Mouse (Mus musculus) heart, embryonic 12.5 days (tissue): Measurements from ENCODE around the gene Sipa1l1. TPM values are rescaled to one million over a fixed set of nuclear protein-coding genes. Genes with fewer than 3 reads are reported as not detected.
"Not testable (repeated sequence)": the region's sequence is repeated elsewhere in the genome, so short reads cannot be mapped to it uniquely, and the experiment has no call there.

Experiments used
- ATAC-seq: fragments of 200-750 bp; cut with Nextera tagmentation; 2 replicates; pipeline ENCODE4 v1.8.0; 2017; ENCODE audit warnings: moderate TSS enrichment, moderate library complexity; ENCODE audit not compliant: insufficient number of reproducible peaks, low FRiP score
- H3K27ac ChIP-seq: fragments of 300-500 bp; sonication (generic); 2 replicates; pipeline ENCODE4 v1.5.1; 2016; ENCODE audit warnings: mild to moderate bottlenecking, moderate library complexity; ENCODE audit not compliant: poor library complexity, severe bottlenecking
- H3K27me3 ChIP-seq: fragments of 300-500 bp; sonication (generic); replicated peaks from 2 replicates; pipeline ENCODE4 v1.6.1; 2016; ENCODE audit warnings: mild to moderate bottlenecking, moderate library complexity
- H3K36me3 ChIP-seq: fragments of 300-500 bp; sonication (generic); 2 replicates; pipeline ENCODE4 v1.6.1; 2016; ENCODE audit warnings: mild to moderate bottlenecking, moderate library complexity
- H3K4me1 ChIP-seq: fragments of 300-500 bp; sonication (generic); replicated peaks from 2 replicates; pipeline ENCODE4 v1.6.1; 2016; ENCODE audit warnings: mild to moderate bottlenecking
- H3K4me2 ChIP-seq: fragments of 300-500 bp; sonication (generic); 2 replicates; pipeline ENCODE4 v1.6.1; 2016; ENCODE audit warnings: mild to moderate bottlenecking, moderate library complexity
- H3K4me3 ChIP-seq: fragments of 300-500 bp; sonication (generic); 2 replicates; pipeline ENCODE4 v1.5.1; 2016; ENCODE audit warnings: mild to moderate bottlenecking
- H3K9ac ChIP-seq: fragments of 300-500 bp; sonication (generic); 2 replicates; pipeline ENCODE4 v1.6.1; 2016; ENCODE audit warnings: mild to moderate bottlenecking, moderate library complexity
- H3K9me3 ChIP-seq: fragments of 300-500 bp; sonication (generic); replicated peaks from 2 replicates; pipeline ENCODE4 v1.6.1; 2016; ENCODE audit warnings: mild to moderate bottlenecking, moderate library complexity
- WGBS: fragments of 180-500 bp; shearing (Covaris S2); methylation state at CpG from one replicate; pipeline ENCODE4 v1.1.7; 2016; 5-methylcytosine and 5-hydroxymethylcytosine counted together
- polyA plus RNA-seq: library from polyadenylated mRNA; unstranded; fragments of >200 nt; fragmentation: Nextera tagmentation; extraction: Ambion mirVana; gene quantifications from 2 replicates; pipeline ENCODE4 v1.2.1, GENCODE M21; 2016

The Sipa1l1 gene
- polyA plus RNA-seq, 1 experiment from 2014 or later, result 35.5 TPM

DNA sequence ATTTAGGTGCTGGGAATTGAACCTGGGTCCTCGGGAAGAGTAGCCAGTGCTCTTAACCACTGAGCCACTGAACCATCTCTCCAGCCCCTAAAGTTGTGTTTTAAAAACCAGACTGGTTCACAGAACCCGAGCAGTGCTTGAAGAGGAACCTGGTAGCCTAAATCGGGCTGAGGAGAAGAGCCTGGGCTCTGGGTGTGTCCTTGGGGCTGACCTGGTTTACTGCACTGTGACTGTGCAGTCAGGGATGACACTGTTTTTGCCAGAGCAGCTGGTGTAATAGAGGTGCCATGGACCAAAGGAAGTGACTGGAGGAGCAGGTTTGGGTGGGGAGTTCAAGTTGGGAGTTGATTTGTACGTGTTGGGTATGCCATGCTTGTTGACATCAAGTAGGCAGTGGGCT, 10.5 kb downstream of the Sipa1l1 start:
- H3K4me2 ChIP-seq, result no peak overlapping the region
- peaks cover 11% of the 10 kb centered on the region for H3K4me1 ChIP-seq
- WGBS, result 89% methylated on average over 4 of the region's 4 CpGs
- no peak for ATAC-seq
- no peak overlapping the region for H3K4me3 ChIP-seq
- 0 out of 2 replicates have a peak, but pooled peaks cover 9% of the 10 kb centered on the region for H3K9me3 ChIP-seq
- no peak overlapping the region for H3K27ac ChIP-seq
- H3K36me3 ChIP-seq, result peaks cover 23% of the 10 kb centered on the region
- no peaks in the 10 kb centered on the region for H3K27me3 ChIP-seq
- H3K9ac ChIP-seq, result no peak overlapping the region

DNA sequence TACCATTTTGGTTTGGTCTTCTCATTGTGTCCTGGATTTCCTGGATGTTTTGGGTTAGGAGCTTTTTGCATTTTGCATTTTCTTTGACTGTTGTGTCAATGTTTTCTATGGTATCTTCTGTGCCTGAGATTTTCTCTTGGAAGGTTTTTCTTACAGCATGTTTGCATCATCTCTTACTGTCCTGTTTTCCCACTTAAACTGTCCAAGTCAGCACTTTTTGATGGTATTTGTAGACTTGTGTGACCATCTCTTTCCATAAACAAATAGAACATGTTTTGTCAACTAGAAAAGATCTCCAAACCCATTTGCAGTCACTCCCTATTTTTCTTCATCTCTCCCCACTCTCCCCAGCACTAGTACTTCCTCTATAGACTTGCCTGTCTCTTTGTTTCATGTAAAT, 17.0 kb downstream of the Sipa1l1 start:
- ATAC-seq, H3K9ac ChIP-seq, H3K27ac ChIP-seq, H3K4me3 ChIP-seq, H3K4me2 ChIP-seq, H3K27me3 ChIP-seq, H3K9me3 ChIP-seq: not testable (repeated sequence)
- H3K4me1 ChIP-seq, result peaks cover 49% of the 10 kb centered on the region
- H3K36me3 ChIP-seq, result peaks cover 13% of the 10 kb centered on the region

- WGBS, result 63% methylated on average over 3 of the region's 3 CpGs
- Histone ChIP-seq H3K4me3 (no peak overlapping the region), H3K9ac (no peak overlapping the region), H3K4me1 (peaks cover 54% of the 10 kb centered on the region), H3K27ac (no peak overlapping the region; the same call in 1 of the 2 replicates), H3K9me3 (0 out of 2 replicates have a peak, but pooled peaks cover 6% of the 10 kb centered on the region), H3K4me2 (no peak overlapping the region), H3K27me3 (no peaks in the 10 kb centered on the region), H3K36me3 (peaks cover 8% of the 10 kb centered on the region)
- no peak for ATAC-seq
Measured at GRCm38 (mm10) chr12:82186740-82187139, 17.6 kb downstream of the Sipa1l1 start.

GRCm38 (mm10) chr12:82187178-82187839, 18.2 kb downstream of the Sipa1l1 start:
- H3K36me3 ChIP-seq, result peaks cover 2% of the 10 kb centered on the region
- H3K27me3 ChIP-seq, result no peaks in the 10 kb centered on the region
- peaks cover 60% of the 10 kb centered on the region for H3K4me1 ChIP-seq
- H3K27ac ChIP-seq, result peak overlapping the region; percentile 23; the same call in 1 of the 2 replicates
- H3K9me3 ChIP-seq, result 0 out of 2 replicates have a peak, but pooled peaks cover 2% of the 10 kb centered on the region
- 0 out of 2 replicates have a peak, but pooled peaks have one; percentile 36 for ATAC-seq
- H3K9ac ChIP-seq, result no peak overlapping the region
- no peak overlapping the region for H3K4me3 ChIP-seq
- H3K4me2 ChIP-seq, result peak overlapping the region; percentile 13; the same call in 1 of the 2 replicates
- 34% methylated on average over 7 of the region's 7 CpGs for WGBS

GRCm38 (mm10) chr12:82188321-82189075, 19.4 kb downstream of the Sipa1l1 start:
- 66% methylated on average over 9 of the region's 9 CpGs for WGBS
- Histone ChIP-seq H3K4me3 (no peak overlapping the region), H3K27me3 (no peaks in the 10 kb centered on the region), H3K4me2 (no peak overlapping the region), H3K36me3 (no peaks in the 10 kb centered on the region), H3K27ac (peak overlapping the region; percentile 28; the same call in 1 of the 2 replicates), H3K9me3 (no peaks in the 10 kb centered on the region), H3K4me1 (peaks cover 71% of the 10 kb centered on the region), H3K9ac (no peak overlapping the region)
- no peak for ATAC-seq

DNA sequence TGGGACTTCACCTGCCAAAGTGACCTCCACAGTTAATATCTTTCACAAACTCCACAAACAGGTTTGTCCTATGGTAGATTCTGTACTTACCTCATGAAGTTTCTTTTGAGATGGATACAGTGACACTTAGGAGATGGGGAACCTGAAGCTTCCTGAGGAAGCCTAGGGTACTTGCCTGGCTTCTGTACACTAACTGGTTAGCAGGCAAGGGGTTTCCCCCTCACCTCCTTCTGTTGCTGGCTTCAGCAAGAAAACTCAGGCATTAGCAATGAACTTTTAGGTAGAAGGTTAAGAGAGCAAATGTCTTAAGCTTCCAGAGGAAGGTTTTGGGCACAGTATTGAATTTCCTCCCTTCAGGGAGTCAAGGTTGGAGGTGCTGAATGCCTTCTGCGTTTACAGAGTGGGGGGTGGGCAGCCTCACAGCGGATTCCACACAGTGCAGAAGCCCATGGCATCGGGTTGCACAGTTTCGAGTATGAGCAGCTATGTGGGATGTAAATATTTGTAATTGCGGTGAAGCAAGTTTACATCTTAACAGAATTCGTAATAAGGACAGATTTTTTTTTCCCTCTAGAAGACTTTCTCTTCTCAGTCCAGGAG, 20.1 kb downstream of the Sipa1l1 start:
- peaks cover 78% of the 10 kb centered on the region for H3K4me1 ChIP-seq
- H3K36me3 ChIP-seq, result no peaks in the 10 kb centered on the region
- no peak for ATAC-seq
- H3K9ac ChIP-seq, result no peak overlapping the region; the same call in 1 of the 2 replicates
- no peak overlapping the region for H3K4me3 ChIP-seq
- peak overlapping the region; percentile 26; the same call in 1 of the 2 replicates for H3K27ac ChIP-seq
- H3K9me3 ChIP-seq, result no peaks in the 10 kb centered on the region
- no peak overlapping the region for H3K4me2 ChIP-seq
- 37% methylated on average over 6 of the region's 6 CpGs for WGBS
- H3K27me3 ChIP-seq, result no peaks in the 10 kb centered on the region

DNA sequence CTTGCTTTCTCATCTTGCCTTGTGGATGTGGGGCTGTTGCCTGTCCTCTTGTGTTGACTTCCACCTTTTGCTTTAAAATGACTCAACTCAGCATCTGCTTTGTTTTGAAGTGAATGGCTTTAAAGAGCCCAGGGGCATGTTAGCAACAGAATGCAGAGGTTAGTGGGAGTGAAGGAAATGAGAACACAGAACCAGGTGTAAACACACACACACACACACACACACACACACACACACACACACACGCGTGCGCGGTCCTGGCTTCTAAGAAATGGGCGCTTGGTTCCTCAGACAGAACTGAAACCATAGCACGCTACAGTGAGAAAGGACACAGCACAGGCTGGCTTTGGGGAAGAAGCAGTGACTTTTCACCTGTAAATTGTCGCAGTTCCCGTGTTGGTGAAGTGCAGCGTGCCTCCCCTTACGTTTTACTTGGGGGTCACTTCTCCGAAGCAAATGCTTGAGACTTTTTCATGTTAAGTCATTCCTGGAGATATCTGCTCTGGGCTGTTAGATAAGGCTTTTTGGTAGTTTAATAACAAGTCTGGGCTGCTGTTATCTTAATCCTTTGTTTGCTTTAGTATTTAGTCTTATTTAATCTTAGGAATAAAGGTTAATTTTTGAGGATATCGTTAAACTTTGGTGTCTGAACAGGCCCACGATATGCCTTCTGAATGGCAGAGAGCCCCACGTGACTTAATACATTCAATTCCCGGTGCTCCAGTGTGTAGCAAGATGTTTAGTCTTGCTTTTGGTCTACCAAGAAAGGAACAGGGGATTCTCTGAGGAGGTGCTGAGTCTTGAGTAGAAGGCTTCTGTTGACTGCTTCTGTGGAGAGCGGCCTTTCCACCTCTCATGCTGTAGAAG, 20.8 kb downstream of the Sipa1l1 start:
- no peaks in the 10 kb centered on the region for H3K9me3 ChIP-seq
- peak overlapping the region; percentile 9; the same call in 1 of the 2 replicates for H3K4me2 ChIP-seq
- 62% methylated on average over 16 of the region's 16 CpGs for WGBS
- H3K4me1 ChIP-seq, result peaks cover 86% of the 10 kb centered on the region
- no peak overlapping the region for H3K4me3 ChIP-seq
- no peak for ATAC-seq
- no peak overlapping the region for H3K9ac ChIP-seq
- H3K27ac ChIP-seq, result no peak overlapping the region
- no peaks in the 10 kb centered on the region for H3K27me3 ChIP-seq
- no peaks in the 10 kb centered on the region for H3K36me3 ChIP-seq

DNA sequence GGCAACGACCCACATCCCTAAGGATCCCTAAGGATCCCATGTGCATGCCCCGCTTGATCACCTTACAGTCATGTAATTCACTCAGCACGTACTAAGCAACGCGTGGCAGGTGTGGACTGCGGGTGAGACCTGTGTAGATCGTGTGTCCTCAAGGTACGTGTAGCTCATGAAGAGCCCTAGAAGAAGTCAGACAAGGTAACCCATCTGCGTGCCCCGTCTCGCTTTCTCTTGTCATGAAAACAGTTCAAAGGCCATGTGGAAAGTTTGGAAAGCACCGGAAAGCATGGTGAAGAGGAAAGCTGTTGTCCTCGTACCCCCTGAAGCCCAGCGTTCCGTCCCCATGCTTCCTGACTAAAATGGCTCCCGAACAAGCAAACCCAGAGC, 21.5 kb downstream of the Sipa1l1 start:
- Histone ChIP-seq H3K4me1 (peaks cover 92% of the 10 kb centered on the region), H3K9me3 (no peaks in the 10 kb centered on the region), H3K4me2 (peak overlapping the region; percentile 9; the same call in 1 of the 2 replicates), H3K27ac (no peak overlapping the region), H3K27me3 (no peaks in the 10 kb centered on the region), H3K36me3 (no peaks in the 10 kb centered on the region), H3K4me3 (no peak overlapping the region), H3K9ac (no peak overlapping the region)
- ATAC-seq, result no peak
- WGBS, result 89% methylated on average over 16 of the region's 16 CpGs

DNA sequence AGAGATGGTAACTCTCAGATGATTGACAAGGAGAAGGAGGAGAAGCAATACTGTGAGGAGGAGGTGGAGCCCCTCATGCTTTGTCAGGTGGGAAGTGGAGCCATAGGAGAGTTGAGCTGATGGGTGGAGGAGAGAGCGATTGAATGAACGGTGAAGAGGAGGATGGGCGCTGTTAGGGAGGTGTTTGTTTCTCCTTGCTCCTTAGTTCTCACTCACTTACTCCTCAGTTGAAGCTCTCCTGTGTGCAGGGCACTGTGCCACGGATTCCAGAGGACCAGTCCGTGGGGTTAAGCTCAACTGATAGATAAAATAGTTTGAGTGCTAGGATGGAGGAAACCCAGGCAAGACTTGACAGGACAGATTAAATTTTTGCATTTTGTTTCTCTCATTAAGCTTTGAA, 22.6 kb downstream of the Sipa1l1 start:
- no peaks in the 10 kb centered on the region for H3K9me3 ChIP-seq
- H3K27ac ChIP-seq, result no peak overlapping the region
- no peak overlapping the region for H3K4me3 ChIP-seq
- H3K4me2 ChIP-seq, result no peak overlapping the region
- no peak for ATAC-seq
- H3K27me3 ChIP-seq, result no peaks in the 10 kb centered on the region
- H3K36me3 ChIP-seq, result no peaks in the 10 kb centered on the region
- H3K9ac ChIP-seq, result no peak overlapping the region
- WGBS, result 38% methylated on average over 5 of the region's 5 CpGs
- H3K4me1 ChIP-seq, result peaks cover 99% of the 10 kb centered on the region

- 22% methylated on average over 4 of the region's 4 CpGs for WGBS
- H3K9me3 ChIP-seq, result no peaks in the 10 kb centered on the region
- peak overlapping the region; percentile 20; the same call in 1 of the 2 replicates for H3K4me2 ChIP-seq
- H3K4me3 ChIP-seq, result no peak overlapping the region
- H3K4me1 ChIP-seq, result peaks cover 99% of the 10 kb centered on the region
- H3K27ac ChIP-seq, result peak overlapping the region; percentile 82
- no peaks in the 10 kb centered on the region for H3K36me3 ChIP-seq
- H3K27me3 ChIP-seq, result no peaks in the 10 kb centered on the region
- peak; percentile 39; the same call in 1 of the 2 replicates for ATAC-seq
- peak overlapping the region; percentile 24; the same call in 1 of the 2 replicates for H3K9ac ChIP-seq
Measured at GRCm38 (mm10) chr12:82192641-82193054, 23.5 kb downstream of the Sipa1l1 start.
